Mouse (Mus musculus) intestine, postnatal 0 days (tissue): ENCODE data around the gene Plcb4. TPM values are rescaled to one million over a fixed set of nuclear protein-coding genes. Genes with fewer than 3 reads are reported as not detected.

ENCODE experiments used
- ATAC-seq: fragments of 200-750 bp; cut with Nextera tagmentation; 2 replicates; pipeline ENCODE4 v1.8.0; 2017; ENCODE audit warnings: mild to moderate bottlenecking, moderate TSS enrichment, moderate library complexity
- H3K27ac ChIP-seq: fragments of 300-500 bp; sonication (generic); 2 replicates; pipeline ENCODE4 v1.5.1; 2014; ENCODE audit warnings: mild to moderate bottlenecking, low read depth, low read length, moderate library complexity
- H3K27me3 ChIP-seq: fragments of 300-500 bp; sonication (generic); replicated peaks from 2 replicates; pipeline ENCODE4 v1.6.1; 2014; ENCODE audit warnings: low read length, mixed read lengths; ENCODE audit not compliant: control insufficient read depth, insufficient read depth
- H3K36me3 ChIP-seq: fragments of 300-500 bp; sonication (generic); 2 replicates; pipeline ENCODE4 v1.6.1; 2014; ENCODE audit warnings: mild to moderate bottlenecking, moderate library complexity; ENCODE audit not compliant: control insufficient read depth, insufficient read depth
- H3K4me1 ChIP-seq: fragments of 300-500 bp; sonication (generic); replicated peaks from 2 replicates; pipeline ENCODE4 v1.6.1; 2014; ENCODE audit warnings: antibody characterized with exemption, low read length, mixed read lengths; ENCODE audit not compliant: control insufficient read depth, insufficient read depth
- H3K4me2 ChIP-seq: fragments of 300-500 bp; sonication (generic); replicated peaks from 2 replicates; pipeline ENCODE4 v1.6.1; 2014; ENCODE audit warnings: low read depth, mild to moderate bottlenecking, moderate library complexity
- H3K4me3 ChIP-seq: fragments of 300-500 bp; sonication (generic); 2 replicates; pipeline ENCODE4 v1.5.1; 2014; ENCODE audit warnings: low read depth, low read length
- H3K9ac ChIP-seq: fragments of 300-500 bp; sonication (generic); 2 replicates; pipeline ENCODE4 v1.6.1; 2014; ENCODE audit warnings: mild to moderate bottlenecking, low read depth, low read length
- H3K9me3 ChIP-seq: fragments of 300-500 bp; sonication (generic); 2 replicates; pipeline ENCODE4 v1.6.1; 2016; ENCODE audit warnings: mixed run types; ENCODE audit not compliant: control insufficient read depth
- CTCF ChIP-seq: sonication (generic); IDR thresholded peaks from 2 replicates; pipeline ENCODE4 v1.5.1; 2016; ENCODE audit warnings: low read depth, mild to moderate bottlenecking, control low read depth, antibody characterized with exemption, moderate library complexity
- WGBS: fragments of 180-500 bp; shearing (Covaris S2); extraction: QIAGEN DNeasy Blood & Tissue Kit; methylation state at CpG from one replicate; pipeline ENCODE4 v1.1.7; 2014; 5-methylcytosine and 5-hydroxymethylcytosine counted together
- polyA plus RNA-seq: library from polyadenylated mRNA; unstranded; fragments of >200 nt; fragmentation: Nextera tagmentation; extraction: Ambion mirVana; gene quantifications from 2 replicates; pipeline ENCODE4 v1.2.1, GENCODE M21; 2015

The Plcb4 gene
- polyA plus RNA-seq, 1 experiment from 2014 or later, result 5.5 TPM

DNA sequence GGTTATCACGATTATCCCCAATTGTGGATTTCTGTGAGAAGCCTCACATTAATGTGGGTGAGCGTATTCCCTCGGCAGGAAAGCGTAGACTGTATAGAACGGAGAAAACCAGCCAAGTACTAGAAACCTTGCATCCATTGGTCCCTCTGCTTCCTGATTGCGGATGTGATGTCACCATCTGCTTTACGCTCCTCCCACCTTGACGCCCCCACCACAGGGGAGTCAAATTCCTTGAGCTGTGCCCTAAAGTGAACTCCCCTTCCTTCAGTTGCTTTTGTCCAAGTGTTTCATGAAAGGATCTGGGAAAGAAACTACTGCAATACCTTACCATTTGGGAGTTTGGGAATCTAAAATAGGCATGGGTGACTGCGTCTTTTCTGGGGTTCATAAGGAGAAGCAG, 111.4 kb downstream of the Plcb4 start:
- TF ChIP-seq CTCF, result no peak
- Histone ChIP-seq H3K4me2 (no peak overlapping the region), H3K27me3 (no peaks in the 10 kb centered on the region), H3K9ac (no peak overlapping the region), H3K27ac (no peak overlapping the region), H3K4me1 (no peaks in the 10 kb centered on the region), H3K4me3 (no peak overlapping the region), H3K9me3 (no peaks in the 10 kb centered on the region), H3K36me3 (no peaks in the 10 kb centered on the region)
- ATAC-seq, result no peak
- WGBS, result 93% methylated on average over 9 of the region's 9 CpGs

DNA sequence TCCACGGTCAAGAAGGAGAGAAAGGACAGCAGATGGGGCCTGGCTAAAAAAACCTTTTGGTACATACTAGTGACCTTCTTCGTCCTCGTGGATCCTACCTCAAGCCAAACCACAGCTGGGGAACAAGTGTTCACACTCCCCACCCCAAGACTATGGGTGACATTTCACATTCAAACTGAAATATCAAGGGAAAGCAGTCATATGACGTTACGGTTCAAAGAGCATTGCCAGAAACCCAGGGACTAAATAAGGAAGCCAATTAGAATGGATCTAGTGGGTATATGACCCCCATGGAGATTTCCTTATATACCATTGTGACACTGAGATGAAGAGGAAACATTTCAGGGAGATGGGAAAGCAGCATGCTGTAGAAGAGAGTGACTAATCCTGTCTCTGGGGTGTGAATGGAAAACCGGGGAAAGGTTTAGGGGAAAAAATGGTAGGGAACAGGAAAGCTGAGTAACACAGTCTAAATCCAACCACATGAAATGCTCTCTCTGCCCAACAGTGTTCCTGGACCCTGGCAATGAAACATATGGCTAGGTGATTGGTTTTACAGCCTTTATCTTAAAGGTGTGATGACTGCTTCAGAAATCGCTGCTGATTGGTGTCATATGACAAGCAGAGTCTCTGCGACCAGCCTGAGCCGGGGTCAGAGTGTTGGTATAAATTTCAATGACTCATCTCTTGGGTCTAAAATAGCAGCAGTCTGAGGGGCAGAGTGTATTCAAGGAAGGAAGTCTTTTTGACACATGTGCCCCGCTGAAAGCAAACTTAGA, 114.6 kb downstream of the Plcb4 start:
- ATAC-seq, result peak; percentile 67
- no peak overlapping the region for H3K27ac ChIP-seq
- no peaks in the 10 kb centered on the region for H3K27me3 ChIP-seq
- WGBS, result 50% methylated on average over 10 of the region's 10 CpGs
- no peak overlapping the region for H3K9ac ChIP-seq
- H3K36me3 ChIP-seq, result no peaks in the 10 kb centered on the region
- H3K4me1 ChIP-seq, result no peaks in the 10 kb centered on the region
- TF ChIP-seq CTCF, result no peak
- H3K9me3 ChIP-seq, result no peaks in the 10 kb centered on the region
- H3K4me3 ChIP-seq, result no peak overlapping the region
- H3K4me2 ChIP-seq, result no peak overlapping the region

DNA sequence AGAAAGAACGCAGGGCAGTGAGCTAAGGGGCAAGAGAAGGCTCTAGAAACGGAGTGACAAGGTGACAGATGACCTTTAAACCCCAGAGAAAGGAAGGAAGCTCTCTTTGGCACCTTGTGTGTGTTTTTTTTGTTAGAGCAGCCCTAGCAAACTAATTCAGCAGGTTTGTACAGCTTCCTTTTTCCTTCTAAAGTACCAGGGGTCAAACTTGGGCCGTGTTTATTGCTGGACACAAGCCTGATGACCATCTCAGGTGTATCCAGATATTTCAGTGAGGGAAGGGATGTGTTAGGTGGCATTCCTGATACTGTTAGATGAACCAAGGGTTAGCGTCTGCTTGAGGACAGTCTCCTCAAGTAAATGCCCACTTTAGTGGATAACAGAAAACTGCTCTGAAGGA, 116.2 kb downstream of the Plcb4 start:
- TF ChIP-seq CTCF, result no peak
- Histone ChIP-seq H3K27me3 (no peaks in the 10 kb centered on the region), H3K4me2 (no peak overlapping the region), H3K4me1 (no peaks in the 10 kb centered on the region), H3K9ac (no peak overlapping the region), H3K27ac (no peak overlapping the region), H3K9me3 (no peaks in the 10 kb centered on the region), H3K36me3 (no peaks in the 10 kb centered on the region), H3K4me3 (no peak overlapping the region)
- WGBS, result 54% methylated on average over 4 of the region's 4 CpGs
- no peak for ATAC-seq

DNA sequence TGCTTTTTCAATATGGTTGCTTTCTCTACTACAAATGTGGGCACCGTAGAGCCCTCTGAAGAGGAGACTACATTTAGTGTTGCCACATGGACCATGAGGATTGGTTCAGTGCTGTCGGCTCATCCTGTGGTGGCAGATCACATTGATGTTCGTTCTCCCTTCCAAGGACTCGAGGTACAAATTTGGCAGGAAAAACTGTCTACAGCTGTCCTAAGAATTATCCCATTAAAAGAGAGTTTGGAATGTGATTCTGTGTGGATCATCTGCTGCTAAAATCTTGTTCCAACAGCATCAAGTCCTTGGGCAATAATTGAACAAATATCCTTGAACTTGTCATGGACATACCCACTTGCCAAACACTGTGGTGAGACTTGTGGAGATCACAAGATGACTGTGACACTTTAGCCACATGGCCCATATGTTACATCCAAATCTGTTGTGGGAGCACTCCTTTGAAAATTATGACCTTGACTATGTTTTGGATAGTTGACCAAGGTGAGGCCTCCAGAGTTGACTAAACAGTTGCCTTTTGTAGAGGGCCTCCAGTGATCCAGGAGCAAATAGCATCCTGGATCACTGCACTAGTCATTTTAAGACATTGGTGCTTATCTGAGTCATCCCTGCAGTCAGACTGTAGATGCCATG, 117.4 kb downstream of the Plcb4 start:
- TF ChIP-seq CTCF, result no peak
- H3K9me3 ChIP-seq, result no peaks in the 10 kb centered on the region
- WGBS, result 88% methylated on average over 4 of the region's 4 CpGs
- H3K27me3 ChIP-seq, result no peaks in the 10 kb centered on the region
- H3K4me3 ChIP-seq, result no peak overlapping the region
- ATAC-seq, result no peak
- H3K4me1 ChIP-seq, result 0 out of 2 replicates have a peak, but pooled peaks cover under 1% of the 10 kb centered on the region
- H3K27ac ChIP-seq, result no peak overlapping the region
- no peak overlapping the region for H3K9ac ChIP-seq
- no peak overlapping the region for H3K4me2 ChIP-seq
- H3K36me3 ChIP-seq, result no peaks in the 10 kb centered on the region

DNA sequence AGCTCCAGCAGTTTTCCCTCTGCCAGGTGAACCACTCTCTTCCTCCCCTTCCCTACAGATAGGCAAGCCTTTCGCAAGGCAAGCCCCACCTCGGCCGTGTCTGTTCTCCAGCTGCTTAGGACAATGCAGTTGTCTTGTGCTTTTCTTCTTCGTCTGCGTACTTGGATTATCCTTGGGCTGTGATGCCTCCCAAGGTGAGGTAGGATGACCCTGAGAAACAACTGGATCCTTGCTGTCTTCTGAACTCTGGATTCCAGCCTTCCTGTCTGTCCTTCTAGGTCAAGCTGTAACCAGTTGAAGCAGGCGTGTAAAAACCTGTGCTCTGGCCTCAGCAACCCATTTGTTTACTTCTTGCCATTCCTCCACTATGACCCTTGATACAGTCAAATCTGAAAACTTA, 122.6 kb downstream of the Plcb4 start:
- H3K4me3 ChIP-seq, result no peak overlapping the region
- H3K27ac ChIP-seq, result no peak overlapping the region
- no peaks in the 10 kb centered on the region for H3K36me3 ChIP-seq
- no peak overlapping the region for H3K9ac ChIP-seq
- H3K4me1 ChIP-seq, result 0 out of 2 replicates have a peak, but pooled peaks cover 3% of the 10 kb centered on the region
- H3K4me2 ChIP-seq, result no peak overlapping the region
- no peaks in the 10 kb centered on the region for H3K27me3 ChIP-seq
- 62% methylated on average over 6 of the region's 6 CpGs for WGBS
- no peaks in the 10 kb centered on the region for H3K9me3 ChIP-seq
- ATAC-seq, result no peak
- no peak for TF ChIP-seq CTCF

DNA sequence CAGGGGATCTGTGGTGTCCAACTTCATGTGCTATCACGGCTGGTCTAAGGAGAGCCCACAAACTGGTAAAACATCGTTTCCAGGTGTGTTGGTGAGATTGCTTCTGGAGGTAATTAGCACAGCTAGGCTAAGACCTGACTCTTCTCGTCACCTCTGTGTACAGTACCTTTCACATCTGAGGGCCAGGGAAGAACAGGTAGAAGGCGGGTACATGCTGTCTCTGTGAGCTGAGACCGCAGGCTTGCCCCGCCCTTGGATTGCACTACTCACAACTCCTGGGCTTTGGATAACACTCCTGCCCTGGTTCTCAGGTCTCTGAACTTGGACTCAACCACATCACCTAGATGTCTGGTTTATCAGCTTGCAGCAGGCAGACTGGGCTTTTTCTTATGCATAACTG, 128.6 kb downstream of the Plcb4 start:
- ATAC-seq, result no peak

More for the DNA sequence above, 128.6 kb downstream of the Plcb4 start:
- no peak overlapping the region for H3K4me3 ChIP-seq
- H3K4me2 ChIP-seq, result no peak overlapping the region
- H3K9me3 ChIP-seq, result no peaks in the 10 kb centered on the region
- no peak overlapping the region for H3K27ac ChIP-seq
- H3K27me3 ChIP-seq, result no peaks in the 10 kb centered on the region
- no peak for TF ChIP-seq CTCF
- H3K9ac ChIP-seq, result no peak overlapping the region
- H3K36me3 ChIP-seq, result no peaks in the 10 kb centered on the region
- no peaks in the 10 kb centered on the region for H3K4me1 ChIP-seq
- 80% methylated on average over 6 of the region's 6 CpGs for WGBS
